Mouse (Mus musculus): ENCODE data around the gene Cd83. TPM values are rescaled to one million over a fixed set of nuclear protein-coding genes. Genes with fewer than 3 reads are reported as not detected.

Gene Cd83
- polyA plus RNA-seq, 1 experiment from 2014 or later, result 4.0 TPM

DNA sequence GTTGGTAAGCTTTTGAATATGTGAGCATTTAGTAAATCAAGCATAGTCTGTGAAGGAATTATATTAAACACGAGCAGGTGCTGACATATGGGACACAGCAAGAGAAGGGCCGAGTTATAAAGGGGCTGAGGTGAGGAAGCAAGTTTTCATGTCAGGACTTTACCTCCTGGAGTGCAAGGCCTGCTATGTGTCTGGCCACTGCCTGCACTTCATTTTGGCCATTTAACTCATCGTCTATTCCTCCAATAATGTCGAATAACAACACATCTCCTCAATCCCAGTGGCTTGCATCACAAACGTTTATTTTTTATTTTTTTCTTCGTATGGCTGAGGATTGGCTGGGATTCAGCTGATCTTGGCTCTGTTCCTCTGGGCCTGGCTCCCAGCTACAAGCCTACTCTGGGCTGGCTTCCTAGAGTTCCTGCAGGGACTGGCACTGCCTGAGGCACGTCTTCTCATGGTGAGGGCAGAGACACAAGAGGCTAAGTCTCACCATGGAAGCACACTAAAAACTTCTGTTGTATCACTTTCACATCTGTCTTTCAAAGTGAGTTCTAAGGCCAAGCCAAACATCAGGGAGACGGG, 20.5 kb upstream of the Cd83 start:
- no peak overlapping the region for H3K27ac ChIP-seq (replicated peaks in 1 of 2; ENCODE audit: control insufficient read depth in 1 of 2, insufficient read depth in 1 of 2, low read depth in 2 of 2, low read length in 2 of 2)
- no peak for ATAC-seq (ENCODE audit: insufficient number of reproducible peaks, insufficient read depth, low FRiP score, low read depth)

DNA sequence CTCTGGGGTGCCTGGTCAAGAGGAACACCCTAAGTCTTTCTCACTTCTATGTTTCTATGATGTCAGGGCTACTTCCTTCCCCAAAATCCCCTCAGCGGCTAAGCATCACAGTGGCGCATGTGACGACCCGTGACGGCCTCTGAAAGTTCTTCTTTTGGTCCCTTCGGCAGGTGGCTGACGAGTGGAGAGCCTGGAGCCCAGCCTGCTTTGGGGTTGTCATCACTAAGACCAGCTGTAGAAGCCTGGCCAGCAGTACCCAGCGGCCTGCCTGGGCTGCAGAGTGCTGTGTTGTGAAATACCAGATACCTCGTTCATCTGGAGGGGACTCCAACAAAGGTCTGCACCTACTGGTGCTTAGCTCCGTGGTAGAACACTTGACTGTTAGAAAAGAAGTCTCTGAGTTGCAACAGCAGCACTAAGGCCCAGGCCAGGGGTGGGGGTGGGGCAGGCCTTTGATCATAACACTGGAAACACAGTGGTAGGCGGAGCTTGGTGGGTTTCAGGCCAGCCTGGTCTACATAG, 19.2 kb upstream of the Cd83 start:
- H3K4me2 ChIP-seq (ENCODE audit: low read length), result no peak overlapping the region
- H3K4me3 ChIP-seq (ENCODE audit: control insufficient read depth in 1 of 2, insufficient read depth in 1 of 2, low read depth in 1 of 2, low read length in 2 of 2), result no peak overlapping the region
- H3K36me3 ChIP-seq (ENCODE audit: control insufficient read depth, insufficient read depth, low read length), result no peaks in the 10 kb centered on the region
- ATAC-seq (ENCODE audit: insufficient number of reproducible peaks, insufficient read depth, low FRiP score, low read depth), result no peak
- peaks cover 0 to 5% of the 10 kb centered on the region in 2 experiments; a peak in 3 of 4 replicates for H3K4me1 ChIP-seq (ENCODE audit: control insufficient read depth in 2 of 2, insufficient read depth in 2 of 2, low read length in 2 of 2)
- WGBS, result 48% methylated on average over 11 of the region's 11 CpGs
- no peak overlapping the region for H3K27ac ChIP-seq (replicated peaks in 1 of 2; ENCODE audit: control insufficient read depth in 1 of 2, insufficient read depth in 1 of 2, low read depth in 2 of 2, low read length in 2 of 2)
- no peaks in the 10 kb centered on the region for H3K9me3 ChIP-seq (ENCODE audit: control insufficient read depth, low read length)
- no peak overlapping the region for H3K9ac ChIP-seq (ENCODE audit: low read length)
- no peaks in the 10 kb centered on the region for H3K27me3 ChIP-seq (ENCODE audit: control insufficient read depth, insufficient read depth, low read length)

More for the DNA sequence above, 20.5 kb upstream of the Cd83 start:
- peaks cover 0 to 5% of the 10 kb centered on the region in 2 experiments; a peak in 3 of 4 replicates for H3K4me1 ChIP-seq (ENCODE audit: control insufficient read depth in 2 of 2, insufficient read depth in 2 of 2, low read length in 2 of 2)
- no peak overlapping the region for H3K9ac ChIP-seq (ENCODE audit: low read length)
- 58% methylated on average over 8 of the region's 8 CpGs for WGBS
- H3K4me2 ChIP-seq (ENCODE audit: low read length), result no peak overlapping the region
- no peak overlapping the region for H3K4me3 ChIP-seq (ENCODE audit: control insufficient read depth in 1 of 2, insufficient read depth in 1 of 2, low read depth in 1 of 2, low read length in 2 of 2)
- H3K9me3 ChIP-seq (ENCODE audit: control insufficient read depth, low read length), result no peaks in the 10 kb centered on the region
- no peaks in the 10 kb centered on the region for H3K36me3 ChIP-seq (ENCODE audit: control insufficient read depth, insufficient read depth, low read length)
- no peaks in the 10 kb centered on the region for H3K27me3 ChIP-seq (ENCODE audit: control insufficient read depth, insufficient read depth, low read length)

DNA sequence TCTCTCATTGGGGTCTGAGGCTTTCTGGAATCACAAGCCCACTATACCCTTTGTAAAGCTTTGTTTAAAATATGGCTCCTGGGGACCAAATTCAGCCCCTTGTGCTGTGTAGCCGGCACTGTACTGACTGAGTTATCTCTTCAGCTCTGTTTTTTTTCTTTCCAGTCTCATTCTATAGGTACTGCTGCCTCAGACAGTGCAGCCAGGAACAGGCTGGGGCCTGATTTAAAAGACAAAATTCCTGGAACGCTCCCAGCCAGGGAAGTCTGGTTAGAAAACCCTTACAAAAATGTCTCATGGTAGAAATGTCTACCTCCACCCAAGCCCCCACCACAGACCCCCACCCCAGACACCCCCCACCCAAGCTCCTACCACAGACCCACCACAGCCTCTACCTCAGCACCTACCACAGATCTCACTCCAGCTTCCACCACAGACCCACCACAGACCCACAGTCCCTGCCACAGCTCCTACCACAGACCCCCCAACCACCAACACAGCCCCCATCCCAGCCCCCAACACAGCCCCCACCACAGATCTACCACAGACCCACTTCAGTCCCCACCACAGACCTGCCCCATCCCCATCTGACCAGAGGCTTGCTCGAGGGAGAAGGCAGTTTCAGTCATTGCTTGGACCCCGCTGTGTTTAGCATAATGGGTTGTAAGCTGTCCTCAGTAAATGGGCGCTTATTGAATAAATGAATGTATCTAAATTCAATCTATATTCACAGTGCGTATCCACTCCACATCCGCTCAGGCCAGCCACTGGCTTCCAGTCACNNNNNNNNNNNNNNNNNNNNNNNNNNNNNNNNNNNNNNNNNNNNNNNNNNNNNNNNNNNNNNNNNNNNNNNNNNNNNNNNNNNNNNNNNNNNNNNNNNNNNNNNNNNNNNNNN, 17.5 kb upstream of the Cd83 start:
- Histone ChIP-seq H3K4me1 (ENCODE audit: control insufficient read depth in 2 of 2, insufficient read depth in 2 of 2, low read length in 2 of 2) (peaks cover 0 to 5% of the 10 kb centered on the region in 2 experiments; a peak in 3 of 4 replicates), H3K4me2 (ENCODE audit: low read length) (no peak overlapping the region), H3K27me3 (ENCODE audit: control insufficient read depth, insufficient read depth, low read length) (no peaks in the 10 kb centered on the region), H3K9me3 (ENCODE audit: control insufficient read depth, low read length) (no peaks in the 10 kb centered on the region), H3K36me3 (ENCODE audit: control insufficient read depth, insufficient read depth, low read length) (no peaks in the 10 kb centered on the region), H3K9ac (ENCODE audit: low read length) (no peak overlapping the region), H3K27ac (replicated peaks in 1 of 2; ENCODE audit: control insufficient read depth in 1 of 2, insufficient read depth in 1 of 2, low read depth in 2 of 2, low read length in 2 of 2) (no peak overlapping the region), H3K4me3 (ENCODE audit: control insufficient read depth in 1 of 2, insufficient read depth in 1 of 2, low read depth in 1 of 2, low read length in 2 of 2) (no peak overlapping the region)
- 75% methylated on average over 7 of the region's 7 CpGs for WGBS
- no peak for ATAC-seq (ENCODE audit: insufficient number of reproducible peaks, insufficient read depth, low FRiP score, low read depth)

DNA sequence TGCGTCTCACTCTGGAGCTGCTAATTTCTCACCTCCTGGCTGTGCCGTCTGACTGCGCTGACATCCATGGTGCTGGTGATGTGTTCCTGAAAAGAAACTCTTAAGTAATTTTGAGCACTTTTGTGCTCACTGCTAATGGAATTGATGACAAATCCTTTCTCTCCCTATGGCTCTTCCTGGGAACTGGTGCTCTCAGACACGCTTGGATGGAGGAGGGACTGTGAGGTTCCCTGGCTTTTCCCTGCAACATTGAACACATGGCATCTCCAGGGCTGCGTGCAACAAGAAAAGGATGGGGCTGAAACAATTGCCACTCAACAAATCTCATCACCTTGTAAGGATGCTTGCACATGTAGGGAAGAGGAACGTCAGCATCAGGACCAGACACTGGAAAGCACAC, 11.6 kb upstream of the Cd83 start:
- no peak for ATAC-seq (ENCODE audit: insufficient number of reproducible peaks, insufficient read depth, low FRiP score, low read depth)
- no peak overlapping the region for H3K4me2 ChIP-seq (ENCODE audit: low read length)
- H3K4me1 ChIP-seq (ENCODE audit: control insufficient read depth in 2 of 2, insufficient read depth in 2 of 2, low read length in 2 of 2), result peaks cover 12 to 16% of the 10 kb centered on the region in 2 experiments; a peak in 3 of 4 replicates
- no peaks in the 10 kb centered on the region for H3K9me3 ChIP-seq (ENCODE audit: control insufficient read depth, low read length)
- 85% methylated on average over 6 of the region's 6 CpGs for whole genome bisulfite sequencing
- H3K36me3 ChIP-seq (ENCODE audit: control insufficient read depth, insufficient read depth, low read length), result no peaks in the 10 kb centered on the region
- no peak overlapping the region for H3K27ac ChIP-seq (replicated peaks in 1 of 2; ENCODE audit: control insufficient read depth in 1 of 2, insufficient read depth in 1 of 2, low read depth in 2 of 2, low read length in 2 of 2)
- H3K4me3 ChIP-seq (ENCODE audit: control insufficient read depth in 1 of 2, insufficient read depth in 1 of 2, low read depth in 1 of 2, low read length in 2 of 2), result no peak overlapping the region
- no peak overlapping the region for H3K9ac ChIP-seq (ENCODE audit: low read length)
- H3K27me3 ChIP-seq (ENCODE audit: control insufficient read depth, insufficient read depth, low read length), result no peaks in the 10 kb centered on the region; the same call in 1 of the 2 replicates

DNA sequence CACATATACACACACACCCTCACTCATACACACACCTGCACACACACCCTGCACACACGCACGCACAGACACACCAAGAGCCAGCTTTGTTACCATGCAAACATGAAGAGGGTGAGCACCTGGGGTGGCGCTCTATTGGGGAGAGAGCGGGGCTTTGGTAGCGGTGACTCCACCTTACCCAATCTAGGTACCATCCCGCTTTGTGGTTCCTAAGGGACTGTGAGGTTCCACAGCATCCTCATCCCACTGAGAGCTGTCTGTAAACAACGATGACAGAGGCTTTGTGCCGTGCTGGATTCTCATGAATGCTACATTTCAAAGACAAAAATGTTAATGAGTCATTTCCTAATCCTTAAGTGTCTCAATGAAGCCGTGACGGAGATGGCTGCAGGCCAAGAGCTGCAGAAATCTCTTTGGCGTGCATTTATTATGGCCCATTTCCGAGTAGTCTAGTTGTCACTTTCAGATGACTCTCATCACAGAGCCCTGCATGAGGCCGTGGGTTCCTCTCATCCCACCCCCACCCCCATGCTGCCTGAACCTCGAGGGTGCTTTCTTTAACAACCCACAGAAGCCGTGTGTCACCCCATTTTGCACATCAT, 10.5 kb upstream of the Cd83 start:
- H3K27ac ChIP-seq (replicated peaks in 1 of 2; ENCODE audit: control insufficient read depth in 1 of 2, insufficient read depth in 1 of 2, low read depth in 2 of 2, low read length in 2 of 2), result no peak overlapping the region
- H3K9me3 ChIP-seq (ENCODE audit: control insufficient read depth, low read length), result no peaks in the 10 kb centered on the region
- no peaks in the 10 kb centered on the region; the same call in 1 of the 2 replicates for H3K27me3 ChIP-seq (ENCODE audit: control insufficient read depth, insufficient read depth, low read length)
- no peak for ATAC-seq (ENCODE audit: insufficient number of reproducible peaks, insufficient read depth, low FRiP score, low read depth)
- H3K4me3 ChIP-seq (ENCODE audit: control insufficient read depth in 1 of 2, insufficient read depth in 1 of 2, low read depth in 1 of 2, low read length in 2 of 2), result no peak overlapping the region
- H3K36me3 ChIP-seq (ENCODE audit: control insufficient read depth, insufficient read depth, low read length), result no peaks in the 10 kb centered on the region
- 49% methylated on average over 15 of the region's 15 CpGs for WGBS
- H3K9ac ChIP-seq (ENCODE audit: low read length), result no peak overlapping the region
- peaks cover 12 to 14% of the 10 kb centered on the region in 2 experiments; a peak in 2 of 4 replicates for H3K4me1 ChIP-seq (ENCODE audit: control insufficient read depth in 2 of 2, insufficient read depth in 2 of 2, low read length in 2 of 2)
- no peak overlapping the region for H3K4me2 ChIP-seq (ENCODE audit: low read length)

DNA sequence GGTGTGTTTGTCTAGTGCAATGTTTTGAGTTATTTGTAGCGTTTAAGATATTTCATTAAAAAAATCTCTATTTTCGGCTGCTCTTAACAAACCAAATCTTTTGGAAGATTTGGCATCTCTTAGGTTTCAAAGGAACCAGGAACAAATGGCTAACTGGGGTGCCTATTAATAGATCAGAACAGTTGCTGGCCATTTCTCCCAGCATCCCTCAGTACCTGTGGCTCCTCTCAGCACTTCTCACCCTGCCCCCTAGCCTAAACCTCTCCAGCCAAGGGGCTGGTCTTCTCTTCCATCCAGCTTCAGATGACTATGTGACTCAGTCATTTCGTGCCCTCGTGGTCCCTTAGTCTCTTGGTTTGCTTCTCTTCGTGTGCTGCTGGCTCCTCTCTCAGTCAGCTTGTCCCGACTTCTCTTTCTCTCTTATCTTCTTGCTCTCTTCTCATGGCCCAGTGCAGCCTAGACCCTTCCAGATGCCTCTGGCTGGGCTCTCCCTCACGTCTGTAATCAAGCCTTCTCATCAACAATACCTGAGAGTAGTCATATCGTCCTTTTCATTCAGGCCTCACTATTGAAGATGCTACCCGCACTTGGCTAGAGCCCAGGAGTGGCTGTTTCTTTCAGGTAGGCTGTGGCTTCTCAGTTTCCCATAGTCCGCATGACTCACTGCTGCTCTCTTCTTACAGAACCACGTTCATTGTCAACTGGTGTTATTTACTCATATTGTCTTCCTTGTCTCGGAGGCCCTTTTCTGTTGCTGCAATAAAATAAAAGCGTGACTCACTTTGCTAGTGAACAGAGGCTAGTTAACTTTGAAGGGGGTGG, 9.8 kb upstream of the Cd83 start:
- H3K27me3 ChIP-seq (ENCODE audit: control insufficient read depth, insufficient read depth, low read length), result no peaks in the 10 kb centered on the region; the same call in 1 of the 2 replicates
- no peak overlapping the region for H3K9ac ChIP-seq (ENCODE audit: low read length)
- H3K9me3 ChIP-seq (ENCODE audit: control insufficient read depth, low read length), result no peaks in the 10 kb centered on the region
- peaks cover 12 to 14% of the 10 kb centered on the region in 2 experiments; a peak in 2 of 4 replicates for H3K4me1 ChIP-seq (ENCODE audit: control insufficient read depth in 2 of 2, insufficient read depth in 2 of 2, low read length in 2 of 2)
- H3K27ac ChIP-seq (replicated peaks in 1 of 2; ENCODE audit: control insufficient read depth in 1 of 2, insufficient read depth in 1 of 2, low read depth in 2 of 2, low read length in 2 of 2), result no peak overlapping the region
- no peaks in the 10 kb centered on the region for H3K36me3 ChIP-seq (ENCODE audit: control insufficient read depth, insufficient read depth, low read length)
- no peak for ATAC-seq (ENCODE audit: insufficient number of reproducible peaks, insufficient read depth, low FRiP score, low read depth)
- 56% methylated on average over 13 of the region's 13 CpGs for WGBS
- H3K4me3 ChIP-seq (ENCODE audit: control insufficient read depth in 1 of 2, insufficient read depth in 1 of 2, low read depth in 1 of 2, low read length in 2 of 2), result no peak overlapping the region
- H3K4me2 ChIP-seq (ENCODE audit: low read length), result no peak overlapping the region

DNA sequence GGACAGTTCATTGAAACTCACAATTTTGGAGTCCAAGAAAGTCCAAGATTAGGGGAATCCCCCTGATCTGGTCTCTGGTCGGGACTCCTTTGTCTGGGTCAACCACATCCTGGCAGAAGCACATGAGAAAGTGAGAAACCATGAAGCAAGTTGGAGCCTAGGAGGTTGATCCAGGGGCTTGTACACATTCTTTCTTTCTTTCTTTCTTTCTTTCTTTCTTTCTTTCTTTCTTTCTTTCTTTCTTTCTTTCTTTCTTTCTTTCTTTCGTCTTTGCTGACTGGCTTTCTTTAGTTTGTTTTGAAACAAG, 9.2 kb upstream of the Cd83 start:
- ATAC-seq (ENCODE audit: insufficient number of reproducible peaks, insufficient read depth, low FRiP score, low read depth), result no peak
- 76% methylated on average over 2 of the region's 2 CpGs for WGBS

More for the DNA sequence above, 9.2 kb upstream of the Cd83 start:
- H3K9ac ChIP-seq (ENCODE audit: low read length), result no peak overlapping the region
- no peak overlapping the region for H3K4me2 ChIP-seq (ENCODE audit: low read length)
- no peaks in the 10 kb centered on the region for H3K9me3 ChIP-seq (ENCODE audit: control insufficient read depth, low read length)
- peaks cover 12 to 14% of the 10 kb centered on the region in 2 experiments; a peak in 2 of 4 replicates for H3K4me1 ChIP-seq (ENCODE audit: control insufficient read depth in 2 of 2, insufficient read depth in 2 of 2, low read length in 2 of 2)
- H3K27me3 ChIP-seq (ENCODE audit: control insufficient read depth, insufficient read depth, low read length), result no peaks in the 10 kb centered on the region; the same call in 1 of the 2 replicates
- no peak overlapping the region for H3K27ac ChIP-seq (replicated peaks in 1 of 2; ENCODE audit: control insufficient read depth in 1 of 2, insufficient read depth in 1 of 2, low read depth in 2 of 2, low read length in 2 of 2)
- no peak overlapping the region for H3K4me3 ChIP-seq (ENCODE audit: control insufficient read depth in 1 of 2, insufficient read depth in 1 of 2, low read depth in 1 of 2, low read length in 2 of 2)
- no peaks in the 10 kb centered on the region for H3K36me3 ChIP-seq (ENCODE audit: control insufficient read depth, insufficient read depth, low read length)

All from heart, embryonic 14.5 days (tissue).